Mouse (Mus musculus) heart, adult 2 months (tissue): ENCODE data around the gene Tas2r124. TPM values are rescaled to one million over a fixed set of nuclear protein-coding genes. Genes with fewer than 3 reads are reported as not detected.

ENCODE experiments used
- DNase-seq, 2 experiments: peaks; one replicate each; pipeline ENCODE4 v3.0.0; 2021
- H3K27ac ChIP-seq: fragments of 200-600 bp; 2 replicates; pipeline ENCODE4 v1.8.1; 2022
- H3K27me3 ChIP-seq: fragments of 200-500 bp; 2 replicates; pipeline ENCODE4 v1.6.1; 2012; ENCODE audit warnings: mild to moderate bottlenecking, low read length, inconsistent platforms, mixed read lengths; ENCODE audit not compliant: control insufficient read depth, insufficient read depth
- H3K36me3 ChIP-seq: fragments of 200-500 bp; 2 replicates; pipeline ENCODE4 v1.6.1; 2012; ENCODE audit warnings: low read length, inconsistent platforms; ENCODE audit not compliant: control insufficient read depth, insufficient read depth
- H3K4me1 ChIP-seq: fragments of 200-500 bp; 2 replicates; pipeline ENCODE4 v1.6.1; 2011; ENCODE audit warnings: low read length; ENCODE audit not compliant: control insufficient read depth, insufficient read depth
- H3K4me3 ChIP-seq: fragments of 200-600 bp; 2 replicates; pipeline ENCODE4 v1.8.1; 2022
- H3K79me2 ChIP-seq: fragments of 200-500 bp; replicated peaks from 2 replicates; pipeline ENCODE4 v1.6.1; 2012; ENCODE audit warnings: mild to moderate bottlenecking, inconsistent platforms, low read length, moderate library complexity, mixed read lengths; ENCODE audit not compliant: control insufficient read depth, insufficient read depth
- H3K9ac ChIP-seq: fragments of 200-500 bp; 2 replicates; pipeline ENCODE4 v1.6.1; 2012; ENCODE audit warnings: low read depth, mild to moderate bottlenecking, control low read depth, inconsistent platforms, low read length, mixed read lengths
- CTCF ChIP-seq: fragments of 200-600 bp; IDR thresholded peaks from 2 replicates; pipeline ENCODE4 v1.8.1; 2022; ENCODE audit warnings: antibody characterized with exemption, mild to moderate bottlenecking, moderate library complexity
- EP300 ChIP-seq: fragments of 200-500 bp; IDR thresholded peaks from 2 replicates; pipeline ENCODE4 v1.6.1; 2011; ENCODE audit warnings: low read depth, low read length, control low read depth; ENCODE audit not compliant: insufficient read depth
- POLR2A ChIP-seq: fragments of 200-500 bp; IDR thresholded peaks from 2 replicates; pipeline ENCODE4 v1.6.1; 2011; ENCODE audit warnings: mild to moderate bottlenecking, low read depth, low read length, control low read depth; ENCODE audit not compliant: insufficient read depth
- WGBS: fragments of 180-500 bp; shearing (Covaris S2); methylation state at CpG from one replicate; pipeline ENCODE4 v1.1.7; 2018; 5-methylcytosine and 5-hydroxymethylcytosine counted together
- intact Hi-C: fragments of 180-260 bp; cut with DNase I; formaldehyde crosslinking; loops from one replicate; pipeline ENCODE4 v1.15.1; 2025
- polyA plus RNA-seq: library from polyadenylated mRNA; depleted of rRNA; stranded (reverse); fragments of >200 nt; gene quantifications from 2 replicates; pipeline ENCODE4 v1.2.3, GENCODE M21; 2012; rRNA removed
- total RNA-seq, 2 experiments: library from RNA; stranded (reverse); gene quantifications; 2 replicates each; pipeline ENCODE4 v1.2.3; 2021

Tas2r124 gene
- total and polyA plus RNA-seq, 3 experiments, result not detected

DNA sequence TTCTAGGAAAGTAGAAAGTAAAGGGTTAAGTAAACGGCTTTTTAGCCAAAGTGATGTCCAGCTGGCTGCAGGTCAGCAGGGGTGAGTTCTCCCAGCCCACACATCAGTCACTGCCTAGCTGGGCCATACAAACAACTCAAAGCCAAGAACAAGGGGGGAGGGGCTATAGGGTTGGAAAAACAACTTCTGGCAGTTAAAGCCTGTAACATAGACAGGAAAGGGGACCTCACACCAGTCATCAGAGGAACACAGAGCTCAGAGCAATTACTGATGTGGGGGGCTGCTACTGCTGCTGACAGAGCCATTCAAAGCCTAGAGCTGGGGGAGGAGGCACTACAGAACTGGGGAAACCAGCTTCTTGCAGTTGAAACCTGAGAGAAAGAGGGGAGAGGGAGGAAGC, 40.9 kb downstream of the Tas2r124 start:
- H3K27me3 ChIP-seq, result no peaks in the 10 kb centered on the region
- H3K4me3 ChIP-seq, result no peak overlapping the region
- H3K9ac ChIP-seq, result no peak overlapping the region
- DNase-seq, result no peak
- H3K27ac ChIP-seq, result no peak overlapping the region
- WGBS, result 13% methylated on average over 1 of the region's 1 CpGs
- intact Hi-C loops, result no loop called here
- no peaks in the 10 kb centered on the region for H3K4me1 ChIP-seq
- H3K36me3 ChIP-seq, result no peaks in the 10 kb centered on the region
- TF ChIP-seq EP300 (no peak), CTCF (no peak), POLR2A (no peak)
- no peaks in the 10 kb centered on the region for H3K79me2 ChIP-seq

DNA sequence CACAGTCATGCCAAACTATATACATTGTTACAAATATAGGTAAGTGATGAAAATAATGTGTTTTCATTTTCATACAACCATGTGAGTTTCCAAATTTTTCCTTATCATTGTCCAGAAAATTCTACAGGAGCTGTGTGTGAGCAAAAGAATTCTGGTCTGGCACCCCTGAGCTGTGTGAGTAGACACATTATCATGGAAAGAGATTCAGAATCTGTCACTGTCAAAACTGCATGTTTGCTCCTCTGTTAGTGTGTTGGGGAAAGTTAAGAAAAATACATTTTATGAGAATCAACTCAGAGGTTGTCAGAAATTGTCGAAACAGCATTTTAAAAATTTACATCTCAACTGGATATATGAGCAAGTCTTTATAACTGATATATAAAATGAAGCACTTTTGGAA, 48.0 kb downstream of the Tas2r124 start, which contains the start of gene Tas2r117:
Gene Tas2r117 (plus strand): TSS at position 301 of the 400 bp plus-strand sequence.
- H3K9ac ChIP-seq, result no peak within 1 kb of the TSS
- intact Hi-C loops, result loop anchor here (5.0 kb wide), 1 partner anchor 170 kb away; no protein-coding TSS in a partner anchor
- no peaks in the 10 kb centered on the region for H3K79me2 ChIP-seq
- no peaks in the 10 kb centered on the region for H3K4me1 ChIP-seq
- no peak within 1 kb of the TSS for H3K4me3 ChIP-seq
- 68% methylated on average over 1 of the region's 1 CpGs for WGBS
- TF ChIP-seq CTCF (no peak), EP300 (no peak), POLR2A (no peak)
- no peaks in the 10 kb centered on the region for H3K27me3 ChIP-seq
- no peak within 1 kb of the TSS for H3K27ac ChIP-seq
- no peaks in the 10 kb centered on the region for H3K36me3 ChIP-seq
- no peak for DNase-seq

Other genes starting within 250 kb of the Tas2r124 start
- gene Prh1, start 184.9 kb upstream of the Tas2r124 start, total RNA-seq, result not detected
- gene Prh1, start 184.9 kb upstream of the Tas2r124 start, polyA plus RNA-seq, result not detected in 2 replicates
- gene Prp2, start 158.8 kb upstream of the Tas2r124 start, total RNA-seq, result not detected
- gene Prp2, start 158.8 kb upstream of the Tas2r124 start, polyA plus RNA-seq, result not detected in 2 replicates
- gene A630073D07Rik, start 103.2 kb upstream of the Tas2r124 start, total RNA-seq, result not detected
- gene A630073D07Rik, start 103.2 kb upstream of the Tas2r124 start, polyA plus RNA-seq, result not detected in 2 replicates
- gene Tas2r120, start 97.8 kb upstream of the Tas2r124 start, total RNA-seq, result not detected
- gene Tas2r120, start 97.8 kb upstream of the Tas2r124 start, polyA plus RNA-seq, result not detected in 2 replicates
- not detected for gene Tas2r121, start 53.7 kb upstream of the Tas2r124 start, total RNA-seq
- gene Tas2r121, start 53.7 kb upstream of the Tas2r124 start, polyA plus RNA-seq, result not detected in 2 replicates
- gene Tas2r122, start 42.8 kb upstream of the Tas2r124 start, total RNA-seq, result not detected
- gene Tas2r122, start 42.8 kb upstream of the Tas2r124 start, polyA plus RNA-seq, result not detected in 2 replicates
- gene Tas2r115, start 16.7 kb upstream of the Tas2r124 start, total RNA-seq, result not detected
- gene Tas2r115, start 16.7 kb upstream of the Tas2r124 start, polyA plus RNA-seq, result not detected in 2 replicates
- gene Tas2r102, start 7.4 kb downstream of the Tas2r124 start, total RNA-seq, result not detected
- gene Tas2r102, start 7.4 kb downstream of the Tas2r124 start, polyA plus RNA-seq, result not detected in 2 replicates
- not detected for gene Tas2r136, start 23.4 kb downstream of the Tas2r124 start, total RNA-seq
- gene Tas2r136, start 23.4 kb downstream of the Tas2r124 start, polyA plus RNA-seq, result not detected in 2 replicates
- gene Tas2r117, start 48.1 kb downstream of the Tas2r124 start, total RNA-seq, result not detected
- not detected in 2 replicates for gene Tas2r117, start 48.1 kb downstream of the Tas2r124 start, polyA plus RNA-seq
- not detected for gene Tas2r123, start 92.4 kb downstream of the Tas2r124 start, total RNA-seq
- not detected in 2 replicates for gene Tas2r123, start 92.4 kb downstream of the Tas2r124 start, polyA plus RNA-seq
- gene Tas2r116, start 100.7 kb downstream of the Tas2r124 start, total RNA-seq, result not detected
- gene Tas2r116, start 100.7 kb downstream of the Tas2r124 start, polyA plus RNA-seq, result not detected in 2 replicates
- gene Tas2r110, start 113.3 kb downstream of the Tas2r124 start, total RNA-seq, result not detected
- gene Tas2r110, start 113.3 kb downstream of the Tas2r124 start, polyA plus RNA-seq, result not detected in 2 replicates
- gene Tas2r113, start 138.3 kb downstream of the Tas2r124 start, total RNA-seq, result not detected
- not detected in 2 replicates for gene Tas2r113, start 138.3 kb downstream of the Tas2r124 start, polyA plus RNA-seq
- not detected for gene Tas2r125, start 154.9 kb downstream of the Tas2r124 start, total RNA-seq
- not detected in 2 replicates for gene Tas2r125, start 154.9 kb downstream of the Tas2r124 start, polyA plus RNA-seq
- gene Tas2r129, start 196.4 kb downstream of the Tas2r124 start, total RNA-seq, result not detected
- not detected in 2 replicates for gene Tas2r129, start 196.4 kb downstream of the Tas2r124 start, polyA plus RNA-seq
- not detected for gene Tas2r131, start 203.2 kb downstream of the Tas2r124 start, total RNA-seq
- not detected in 2 replicates for gene Tas2r131, start 203.2 kb downstream of the Tas2r124 start, polyA plus RNA-seq
- gene Tas2r109, start 226.2 kb downstream of the Tas2r124 start, total RNA-seq, result not detected
- gene Tas2r109, start 226.2 kb downstream of the Tas2r124 start, polyA plus RNA-seq, result not detected in 2 replicates